ENCODE assay signal across 8 mouse cellular contexts in the genomic region with DNA sequence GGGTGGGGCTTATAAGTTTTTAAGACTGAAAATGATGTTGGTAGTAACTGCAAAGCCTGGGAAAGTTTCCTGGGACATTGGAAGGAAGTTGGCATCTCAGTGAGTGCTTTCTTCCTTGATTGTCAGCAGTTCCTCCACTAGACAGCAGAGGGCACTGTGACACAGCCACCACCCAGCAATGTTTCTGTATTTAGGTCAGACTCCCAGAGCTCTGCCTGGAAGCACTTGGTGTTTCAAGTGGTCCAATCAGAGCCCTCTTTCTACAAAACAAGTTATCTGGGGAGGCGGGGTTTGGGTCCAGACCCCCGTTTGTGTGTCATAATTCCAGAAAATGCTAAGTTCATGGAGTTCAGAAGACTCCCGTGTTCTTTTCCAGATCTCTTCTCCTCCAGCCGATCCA. TPM values are rescaled to one million over a fixed set of nuclear protein-coding genes. Genes with fewer than 3 reads are reported as not detected.
A peak's percentile ranks its signal among the peaks of the same experiment; 100 is the strongest.
DNase-seq lines count a peak whose midpoint lies in the region; ATAC-seq and TF ChIP-seq lines count a peak whose summit lies in the region.

No protein-coding gene starts in this region.

- peak; percentile 86 for DNase-seq in forebrain, postnatal 0 days
- peak; percentile 88 for DNase-seq in NIH3T3 (ENCODE audit: low read depth)
- peak; percentile 71 for DNase-seq in cerebellum, adult 9-11 months
- peak; percentile 73 for DNase-seq in gastrocnemius, postnatal 10 days
- peak; percentile 40 to 78 for DNase-seq in layer of hippocampus, adult 2 months (ENCODE audit: low spot score in 2 of 2)
- DNase-seq in lung, postnatal 10 days, result peak; percentile 81

- ATAC-seq in forebrain, postnatal 0 days, result peak; percentile 69
- no peak for ATAC-seq in forebrain, embryonic 16.5 days

- no peaks in the 10 kb centered on the region for H3K4me1 ChIP-seq in forebrain, postnatal 0 days (ENCODE audit: insufficient read depth)
- H3K4me1 ChIP-seq in forebrain, embryonic 16.5 days (replicated peaks; ENCODE audit: control insufficient read depth, insufficient read depth, low read length), result no peaks in the 10 kb centered on the region
- H3K4me1 ChIP-seq in small intestine, adult 2 months (ENCODE audit: control insufficient read depth, insufficient read depth, insufficient read length, low read length), result no peaks in the 10 kb centered on the region

- no peak for TF ChIP-seq POLR2A in small intestine, adult 2 months (IDR thresholded peaks at IDR 0.05; ENCODE audit: low read depth, low read length)

- H3K9me3 ChIP-seq in forebrain, postnatal 0 days (ENCODE audit: low read length), result no peaks in the 10 kb centered on the region
- H3K9me3 ChIP-seq in forebrain, embryonic 16.5 days (ENCODE audit: control insufficient read depth, low read length), result no peaks in the 10 kb centered on the region

- no peaks in the 10 kb centered on the region for H3K27me3 ChIP-seq in forebrain, postnatal 0 days (ENCODE audit: insufficient read depth, low read length)
- H3K27me3 ChIP-seq in forebrain, embryonic 16.5 days (replicated peaks; ENCODE audit: control insufficient read depth, insufficient read depth, low read length), result no peaks in the 10 kb centered on the region
- no peaks in the 10 kb centered on the region for H3K27me3 ChIP-seq in small intestine, adult 2 months (ENCODE audit: control insufficient read depth, insufficient read depth, low read length)

- no peak overlapping the region for H3K4me2 ChIP-seq in forebrain, postnatal 0 days (ENCODE audit: low read depth)
- H3K4me2 ChIP-seq in forebrain, embryonic 16.5 days (ENCODE audit: low read length), result no peak overlapping the region

- 47% methylated on average over 4 of the region's 4 CpGs for WGBS in forebrain, postnatal 0 days
- 50% methylated on average over 4 of the region's 4 CpGs for WGBS in forebrain, embryonic 16.5 days
- 66% methylated on average over 4 of the region's 4 CpGs for WGBS in small intestine, adult 2 months

- TF ChIP-seq CTCF in forebrain, postnatal 0 days (IDR thresholded peaks at IDR 0.05; ENCODE audit: low read depth), result peak; percentile 88
- TF ChIP-seq CTCF in layer of hippocampus, adult 2 months (conservative IDR thresholded peaks at IDR 0.05), result peak; percentile 99; the same call in 1 of the 2 replicates
- peak; percentile 87; the same call in 1 of the 2 replicates for TF ChIP-seq CTCF in small intestine, adult 2 months (IDR thresholded peaks at IDR 0.05; ENCODE audit: extremely low read depth, insufficient read length, insufficient replicate concordance, low read depth, low read length)

- peaks cover 63% of the 10 kb centered on the region for H3K36me3 ChIP-seq in forebrain, postnatal 0 days (ENCODE audit: insufficient read depth)
- peaks cover 6% of the 10 kb centered on the region; the same call in 1 of the 2 replicates for H3K36me3 ChIP-seq in forebrain, embryonic 16.5 days (ENCODE audit: control insufficient read depth, insufficient read depth)
- peaks cover 69% of the 10 kb centered on the region for H3K36me3 ChIP-seq in small intestine, adult 2 months (ENCODE audit: control insufficient read depth, insufficient read depth, low read length)

- no peak overlapping the region for H3K27ac ChIP-seq in forebrain, postnatal 0 days (ENCODE audit: low read depth, low read length)
- H3K27ac ChIP-seq in forebrain, embryonic 16.5 days (ENCODE audit: low read length), result no peak overlapping the region
- H3K27ac ChIP-seq in layer of hippocampus, adult 2 months, result no peak overlapping the region
- no peak overlapping the region for H3K27ac ChIP-seq in small intestine, adult 2 months (ENCODE audit: insufficient read depth, low read depth, low read length)

- no peak overlapping the region for H3K9ac ChIP-seq in forebrain, postnatal 0 days
- no peak overlapping the region for H3K9ac ChIP-seq in forebrain, embryonic 16.5 days (replicated peaks; ENCODE audit: low read depth, low read length)

- no peak overlapping the region for H3K4me3 ChIP-seq in forebrain, postnatal 0 days (ENCODE audit: low read depth, low read length)
- no peak overlapping the region for H3K4me3 ChIP-seq in forebrain, embryonic 16.5 days (replicated peaks; ENCODE audit: low read length)
- H3K4me3 ChIP-seq in layer of hippocampus, adult 2 months, result no peak overlapping the region
- no peak overlapping the region for H3K4me3 ChIP-seq in small intestine, adult 2 months (ENCODE audit: low read depth, low read length)

RNA-seq across cellular contexts. Expression of gene Lrrc43, which starts 45.0 kb away (rescaled TPM):
- 0.69 and 1.5 TPM in 2 replicates for total RNA-seq in forebrain, postnatal 0 days (2014; rRNA removed)
- 0.62 and 1.3 TPM in 2 replicates for polyA plus RNA-seq in forebrain, postnatal 0 days (2015; fragmentation: Nextera tagmentation; extraction: Ambion mirVana)
- 0.24 and 0.43 TPM in 2 replicates for polyA plus RNA-seq in forebrain, embryonic 16.5 days (2015; fragmentation: Nextera tagmentation; extraction: Ambion mirVana)
- total RNA-seq in gastrocnemius, postnatal 10 days (2021), result not detected
- total RNA-seq in layer of hippocampus, adult 2 months (2021), result 1 to 10 TPM in 1 of 2 experiments, under 1 TPM in 1; 0.39 to 1.0 TPM
- polyA plus RNA-seq in small intestine, adult 2 months (2012; rRNA removed), result not detected in 2 replicates

RNA-seq across cellular contexts. Expression of gene Il31, which starts 45.2 kb away (rescaled TPM):
- not detected in 2 replicates for total RNA-seq in forebrain, postnatal 0 days (2014; rRNA removed)
- not detected in 2 replicates for polyA plus RNA-seq in forebrain, postnatal 0 days (2015; fragmentation: Nextera tagmentation; extraction: Ambion mirVana)
- polyA plus RNA-seq in forebrain, embryonic 16.5 days (2015; fragmentation: Nextera tagmentation; extraction: Ambion mirVana), result not detected in 2 replicates
- total RNA-seq in gastrocnemius, postnatal 10 days (2021), result not detected
- total RNA-seq in layer of hippocampus, adult 2 months (2021), result not detected
- not detected in 2 replicates for polyA plus RNA-seq in small intestine, adult 2 months (2012; rRNA removed)

RNA-seq across cellular contexts. Expression of gene Mlxip, which starts 49.5 kb away (rescaled TPM):
- total RNA-seq in forebrain, postnatal 0 days (2014; rRNA removed), result 14.2 and 17.4 TPM in 2 replicates
- 8.4 and 13.3 TPM in 2 replicates for polyA plus RNA-seq in forebrain, postnatal 0 days (2015; fragmentation: Nextera tagmentation; extraction: Ambion mirVana)
- 18.0 and 18.1 TPM in 2 replicates for polyA plus RNA-seq in forebrain, embryonic 16.5 days (2015; fragmentation: Nextera tagmentation; extraction: Ambion mirVana)
- total RNA-seq in gastrocnemius, postnatal 10 days (2021), result 10 to 100 TPM; 57.4 to 57.6 TPM
- total RNA-seq in layer of hippocampus, adult 2 months (2021), result 10 to 100 TPM; 17.7 to 18.3 TPM
- 25.3 and 39.7 TPM in 2 replicates for polyA plus RNA-seq in small intestine, adult 2 months (2012; rRNA removed)
